Mouse (Mus musculus) forebrain, embryonic 10.5 days (tissue): ENCODE data around the gene G430095P16Rik. TPM values are rescaled to one million over a fixed set of nuclear protein-coding genes. Genes with fewer than 3 reads are reported as not detected.

Source experiments
- DNase-seq: peaks from one replicate; pipeline ENCODE4 v3.0.0-alpha.2; 2017; ENCODE audit warnings: low spot score; ENCODE audit errors: extremely low spot score
- H3K27ac ChIP-seq: fragments of 300-500 bp; sonication (generic); 2 replicates; pipeline ENCODE4 v1.5.1; 2016; ENCODE audit warnings: mild to moderate bottlenecking
- H3K27me3 ChIP-seq: fragments of 300-500 bp; sonication (generic); 2 replicates; pipeline ENCODE4 v1.6.1; 2016; ENCODE audit warnings: mild to moderate bottlenecking; ENCODE audit not compliant: poor library complexity, severe bottlenecking
- H3K36me3 ChIP-seq: fragments of 300-500 bp; sonication (generic); replicated peaks from 2 replicates; pipeline ENCODE4 v1.6.1; 2016; ENCODE audit warnings: mild to moderate bottlenecking, moderate library complexity
- H3K4me1 ChIP-seq: fragments of 300-500 bp; sonication (generic); 2 replicates; pipeline ENCODE4 v1.6.1; 2016
- H3K4me3 ChIP-seq: fragments of 300-500 bp; sonication (generic); 2 replicates; pipeline ENCODE4 v1.5.1; 2016; ENCODE audit warnings: mild to moderate bottlenecking, moderate library complexity
- H3K9me3 ChIP-seq: fragments of 300-500 bp; sonication (generic); 2 replicates; pipeline ENCODE4 v1.6.1; 2016; ENCODE audit warnings: mild to moderate bottlenecking, moderate library complexity
- WGBS: fragments of 180-500 bp; shearing (Covaris S2); methylation state at CpG from one replicate; pipeline ENCODE4 v1.1.7; 2016; 5-methylcytosine and 5-hydroxymethylcytosine counted together
- polyA plus RNA-seq: library from polyadenylated mRNA; unstranded; fragments of >200 nt; fragmentation: Nextera tagmentation; extraction: Ambion mirVana; gene quantifications from 2 replicates; pipeline ENCODE4 v1.2.1, GENCODE M21; 2016

The G430095P16Rik gene
- polyA plus RNA-seq, 1 experiment from 2014 or later: 2.1 TPM

- DNase-seq: peak; percentile 35
- Histone ChIP-seq H3K4me1 (peaks cover 75% of the 10 kb centered on the region), H3K4me3 (peak overlapping the region; percentile 44), H3K9me3 (no peaks in the 10 kb centered on the region), H3K27ac (peak overlapping the region; percentile 76), H3K36me3 (peaks cover under 1% of the 10 kb centered on the region), H3K27me3 (peaks cover 100% of the 10 kb centered on the region)
- WGBS: 2% methylated on average over 61 of the region's 61 CpGs
These were observed 17.7 kb upstream of the G430095P16Rik start for GRCm38 (mm10) chr8:84704867-84705831.

GRCm38 (mm10) chr8:84705960-84706359 lies 16.8 kb upstream of the G430095P16Rik start:
- H3K4me3 ChIP-seq: peak overlapping the region; percentile 44
- peak overlapping the region; percentile 76; the same call in 1 of the 2 replicates for H3K27ac ChIP-seq
- H3K27me3 ChIP-seq: peaks cover 100% of the 10 kb centered on the region
- no peak for DNase-seq
- H3K9me3 ChIP-seq: no peaks in the 10 kb centered on the region
- peaks cover 78% of the 10 kb centered on the region for H3K4me1 ChIP-seq
- no peaks in the 10 kb centered on the region for H3K36me3 ChIP-seq
- WGBS: under 1% methylated on average over 12 of the region's 12 CpGs

GRCm38 (mm10) chr8:84706610-84707266 lies 16.1 kb upstream of the G430095P16Rik start:
- DNase-seq: peak; percentile 64
- WGBS: under 1% methylated on average over 45 of the region's 45 CpGs
- H3K36me3 ChIP-seq: no peaks in the 10 kb centered on the region

GRCm38 (mm10) chr8:84707267-84707883 lies 15.4 kb upstream of the G430095P16Rik start:
- no peaks in the 10 kb centered on the region for H3K36me3 ChIP-seq
- no peaks in the 10 kb centered on the region for H3K9me3 ChIP-seq
- H3K4me3 ChIP-seq: peak overlapping the region; percentile 39
- WGBS: 2% methylated on average over 22 of the region's 22 CpGs
- H3K27ac ChIP-seq: peak overlapping the region; percentile 78
- peaks cover 81% of the 10 kb centered on the region for H3K4me1 ChIP-seq
- peaks cover 100% of the 10 kb centered on the region for H3K27me3 ChIP-seq
- no peak for DNase-seq

More at GRCm38 (mm10) chr8:84706610-84707266, 16.1 kb upstream of the G430095P16Rik start:
- Histone ChIP-seq H3K9me3 (no peaks in the 10 kb centered on the region), H3K27ac (peak overlapping the region; percentile 78), H3K4me1 (peaks cover 78% of the 10 kb centered on the region), H3K27me3 (peaks cover 100% of the 10 kb centered on the region), H3K4me3 (peak overlapping the region; percentile 39)

DNA sequence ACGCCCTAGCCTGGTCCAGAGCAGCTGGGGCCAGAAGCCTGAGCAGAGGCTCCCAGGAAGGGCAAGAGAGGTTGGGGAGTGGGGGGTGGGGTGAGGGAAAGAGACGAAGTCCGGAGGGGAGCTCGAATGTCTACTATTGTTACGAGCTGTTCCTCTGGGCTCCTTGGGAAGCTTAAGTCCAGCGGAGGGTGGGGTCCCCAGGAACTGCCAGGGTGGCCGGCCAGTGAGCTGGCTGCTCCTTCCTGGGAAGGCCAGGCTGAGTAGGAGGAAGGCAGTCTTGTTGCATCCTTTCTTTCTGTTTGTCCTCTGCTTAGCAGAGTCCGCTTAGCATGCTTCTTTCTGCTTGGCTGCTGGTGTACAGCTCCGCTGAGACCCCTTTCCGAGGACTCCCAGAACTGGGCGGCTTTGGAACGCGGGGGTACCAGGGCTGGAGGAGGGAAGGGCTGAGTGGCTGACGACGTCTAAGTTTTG lies 14.7 kb upstream of the G430095P16Rik start:
- 0% methylated on average over 15 of the region's 15 CpGs for WGBS
- H3K4me1 ChIP-seq: peaks cover 89% of the 10 kb centered on the region
- peak overlapping the region; percentile 78 for H3K27ac ChIP-seq
- peaks cover 100% of the 10 kb centered on the region for H3K27me3 ChIP-seq
- no peaks in the 10 kb centered on the region for H3K36me3 ChIP-seq
- no peaks in the 10 kb centered on the region for H3K9me3 ChIP-seq
- no peak for DNase-seq
- H3K4me3 ChIP-seq: peak overlapping the region; percentile 39

DNA sequence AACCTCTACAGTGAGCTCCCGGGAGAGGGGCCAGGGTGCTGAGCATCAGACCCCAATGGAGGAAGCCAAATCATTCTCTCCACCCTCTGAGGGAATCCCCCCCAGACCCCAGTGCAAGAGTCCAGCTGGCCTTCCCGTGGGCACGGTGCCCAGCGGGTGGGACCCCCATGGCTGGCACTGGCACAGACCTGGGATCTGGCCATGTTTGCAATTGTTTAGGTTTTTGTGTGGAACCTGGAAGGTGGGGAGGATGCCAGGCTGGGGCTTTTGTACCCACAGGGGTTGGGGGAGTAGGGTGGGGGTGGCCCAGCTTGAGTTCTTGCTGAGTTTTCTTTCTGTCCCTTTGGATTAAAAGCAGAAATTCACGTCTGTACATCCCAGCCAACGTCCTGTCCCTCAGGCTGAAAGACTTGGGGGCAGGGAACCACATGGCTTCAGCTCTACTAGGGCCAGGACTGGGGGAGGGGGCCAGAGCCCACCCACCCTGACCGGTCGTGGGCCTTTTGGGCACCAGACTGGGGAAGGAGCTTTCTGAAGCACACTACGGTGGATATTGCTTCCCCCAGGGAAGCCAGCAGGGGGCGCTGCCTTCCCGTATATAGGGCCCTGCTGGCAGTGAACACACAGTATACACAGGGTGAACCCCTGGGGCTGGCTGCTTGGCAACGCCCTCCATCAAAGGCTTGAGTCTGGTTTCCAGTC lies 13.9 kb upstream of the G430095P16Rik start:
- Histone ChIP-seq H3K4me3 (peak overlapping the region; percentile 4; the same call in 1 of the 2 replicates), H3K27ac (peak overlapping the region; percentile 70), H3K9me3 (no peaks in the 10 kb centered on the region), H3K4me1 (peaks cover 93% of the 10 kb centered on the region), H3K36me3 (no peaks in the 10 kb centered on the region), H3K27me3 (peaks cover 100% of the 10 kb centered on the region)
- DNase-seq: peak; percentile 90
- 11% methylated on average over 12 of the region's 12 CpGs for WGBS

- H3K36me3 ChIP-seq: no peaks in the 10 kb centered on the region
- 98% methylated on average over 1 of the region's 1 CpGs for WGBS
- no peaks in the 10 kb centered on the region for H3K9me3 ChIP-seq
- H3K4me3 ChIP-seq: no peak overlapping the region
- H3K4me1 ChIP-seq: peaks cover 93% of the 10 kb centered on the region
- peaks cover 100% of the 10 kb centered on the region for H3K27me3 ChIP-seq
- DNase-seq: no peak
- H3K27ac ChIP-seq: peak overlapping the region; percentile 70; the same call in 1 of the 2 replicates
These were observed 12.9 kb upstream of the G430095P16Rik start for GRCm38 (mm10) chr8:84709931-84710330.

- DNase-seq: no peak
- Histone ChIP-seq H3K4me3 (peak overlapping the region; percentile 32; the same call in 1 of the 2 replicates), H3K9me3 (no peaks in the 10 kb centered on the region), H3K36me3 (no peaks in the 10 kb centered on the region), H3K27me3 (peaks cover 100% of the 10 kb centered on the region), H3K4me1 (peaks cover 93% of the 10 kb centered on the region), H3K27ac (peak overlapping the region; percentile 88)
- WGBS: 46% methylated on average over 3 of the region's 3 CpGs
These were observed 11.5 kb upstream of the G430095P16Rik start for GRCm38 (mm10) chr8:84711312-84711711.

GRCm38 (mm10) chr8:84711933-84712758 lies 10.7 kb upstream of the G430095P16Rik start:
- Histone ChIP-seq H3K4me3 (peak overlapping the region; percentile 32), H3K4me1 (peaks cover 93% of the 10 kb centered on the region), H3K9me3 (no peaks in the 10 kb centered on the region), H3K36me3 (no peaks in the 10 kb centered on the region), H3K27me3 (peaks cover 100% of the 10 kb centered on the region), H3K27ac (peak overlapping the region; percentile 88)
- DNase-seq: peak; percentile 72
- WGBS: 23% methylated on average over 11 of the region's 11 CpGs

DNA sequence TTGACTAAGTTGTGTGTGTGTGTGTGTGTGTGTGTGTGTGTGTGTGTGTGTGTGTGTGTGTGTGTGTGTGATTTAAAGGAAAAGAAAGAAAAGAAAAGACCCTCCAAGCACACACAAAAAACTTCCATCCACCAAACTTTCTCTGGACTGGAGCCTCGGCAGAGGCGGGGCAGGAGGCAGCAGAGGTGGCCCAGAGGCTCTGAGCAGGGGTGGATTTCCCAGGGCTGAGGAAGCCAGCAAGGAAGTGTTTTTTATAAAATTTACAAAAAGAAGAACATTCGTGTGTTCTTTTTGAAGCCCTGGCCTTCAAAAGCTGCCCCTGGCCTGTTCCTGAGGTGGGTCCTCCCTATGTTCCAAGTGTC lies 10.1 kb upstream of the G430095P16Rik start:
- Histone ChIP-seq H3K9me3 (no peaks in the 10 kb centered on the region), H3K36me3 (no peaks in the 10 kb centered on the region), H3K27ac (peak overlapping the region; percentile 88), H3K4me1 (peaks cover 89% of the 10 kb centered on the region), H3K27me3 (peaks cover 100% of the 10 kb centered on the region), H3K4me3 (peak overlapping the region; percentile 7; the same call in 1 of the 2 replicates)
- 29% methylated on average over 3 of the region's 3 CpGs for WGBS
- DNase-seq: no peak

DNA sequence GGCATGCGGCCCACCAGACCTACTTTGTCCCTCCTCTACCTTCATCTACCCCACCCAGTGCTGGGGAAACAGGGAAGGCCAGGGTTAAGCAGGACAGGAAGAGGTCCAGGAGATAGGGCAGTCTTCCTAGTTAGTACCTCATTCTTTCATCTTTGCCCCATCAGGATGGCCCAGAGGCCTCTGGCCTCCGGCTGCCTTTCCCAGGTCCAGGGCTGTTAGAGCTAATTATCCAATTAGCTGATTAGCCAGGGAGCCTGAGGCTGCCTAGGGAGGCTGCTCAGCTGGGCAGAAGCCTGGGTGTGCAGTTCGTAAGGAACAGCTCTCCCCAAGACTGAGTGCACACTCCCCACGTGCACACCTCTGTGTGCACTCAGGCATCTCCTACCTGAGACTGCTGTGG lies 9.4 kb upstream of the G430095P16Rik start:
- Histone ChIP-seq H3K27me3 (peaks cover 100% of the 10 kb centered on the region), H3K27ac (peak overlapping the region; percentile 88), H3K4me1 (peaks cover 83% of the 10 kb centered on the region), H3K36me3 (no peaks in the 10 kb centered on the region), H3K9me3 (no peaks in the 10 kb centered on the region), H3K4me3 (peak overlapping the region; percentile 7; the same call in 1 of the 2 replicates)
- 31% methylated on average over 4 of the region's 4 CpGs for WGBS
- no peak for DNase-seq
